Comparison of ENCODE assay signal across 7 mouse cellular contexts in genomic region chr13:109260220-109260795, GRCm38 (mm10).
A peak's percentile ranks its signal among the peaks of the same experiment; 100 is the strongest.
DNase-seq lines count a peak whose midpoint lies in the region; ATAC-seq and TF ChIP-seq lines count a peak whose summit lies in the region.

No protein-coding gene starts in this region.

- H3K27me3 ChIP-seq in hindbrain, postnatal 0 days (ENCODE audit: insufficient read depth, low read length): no peaks in the 10 kb centered on the region
- H3K27me3 ChIP-seq in megakaryocyte, embryonic 14.5 days (replicated peaks): peaks cover 8% of the 10 kb centered on the region

- H3K9me3 ChIP-seq in hindbrain, postnatal 0 days (ENCODE audit: low read length): no peaks in the 10 kb centered on the region
- no peaks in the 10 kb centered on the region for H3K9me3 ChIP-seq in megakaryocyte, embryonic 14.5 days

- WGBS in hindbrain, postnatal 0 days: under 1% methylated on average over 23 of the region's 23 CpGs

- H3K4me1 ChIP-seq in hindbrain, postnatal 0 days (ENCODE audit: insufficient read depth, low read length): 0 out of 2 replicates have a peak, but pooled peaks cover 3% of the 10 kb centered on the region
- peaks cover 37% of the 10 kb centered on the region for H3K4me1 ChIP-seq in megakaryocyte, embryonic 14.5 days

- no peaks in the 10 kb centered on the region for H3K36me3 ChIP-seq in hindbrain, postnatal 0 days (ENCODE audit: insufficient read depth, low read length)
- no peaks in the 10 kb centered on the region for H3K36me3 ChIP-seq in megakaryocyte, embryonic 14.5 days (replicated peaks; ENCODE audit: low read length)

- intact Hi-C loops in gastrocnemius, postnatal 14 days (cut with DNase I; ENCODE audit: low total_unique reads): no loop called here
- intact Hi-C loops in left cerebral cortex, postnatal 14 days (cut with DNase I): no loop called here

- peak overlapping the region; percentile 88 for H3K4me2 ChIP-seq in hindbrain, postnatal 0 days (ENCODE audit: low read depth, low read length)

- peak overlapping the region; percentile 76 for H3K27ac ChIP-seq in hindbrain, postnatal 0 days

- peak; percentile 39 for ATAC-seq in common myeloid progenitor, adult 5-6 weeks (replicated peaks; ENCODE audit: low read depth, poor library complexity, severe bottlenecking)
- peak; percentile 92 for ATAC-seq in hindbrain, postnatal 0 days

- peak overlapping the region; percentile 59 for H3K4me3 ChIP-seq in hindbrain, postnatal 0 days (ENCODE audit: low read length)
- H3K4me3 ChIP-seq in megakaryocyte, embryonic 14.5 days (replicated peaks): peak overlapping the region; percentile 90

- peak; percentile 25 for DNase-seq in adrenal gland, adult 8-10 months
- DNase-seq in gastrocnemius, postnatal 14 days: peak; percentile 60
- peak; percentile 87 for DNase-seq in hindbrain, postnatal 0 days (ENCODE audit: low spot score)
- DNase-seq in left cerebral cortex, postnatal 14 days (ENCODE audit: low spot score in 2 of 2): peak; percentile 23 to 47
- peak; percentile 40 for DNase-seq in right cerebral cortex, postnatal 25 days

- peak overlapping the region; percentile 55 for H3K9ac ChIP-seq in hindbrain, postnatal 0 days (replicated peaks; ENCODE audit: low read length)

- TF ChIP-seq CTCF in hindbrain, postnatal 0 days (IDR thresholded peaks at IDR 0.05; ENCODE audit: low read depth): no peak

Comparison
In these comparisons a context has a peak if more than half of its experiments do, and no peak if none do; other contexts are left out.
1. Peak in every context shown above with its lines: DNase-seq, ATAC-seq, H3K4me3 ChIP-seq and H3K27ac ChIP-seq.
2. DNase-seq: peak in every context shown above with its lines; median percentile 87 in hindbrain, postnatal 0 days; 60 in gastrocnemius, postnatal 14 days; 40 in right cerebral cortex, postnatal 25 days; 35 in left cerebral cortex, postnatal 14 days; 25 in adrenal gland, adult 8-10 months.